Mouse (Mus musculus) midbrain, embryonic 14.5 days (tissue): ENCODE data around the gene Knstrn. TPM values are rescaled to one million over a fixed set of nuclear protein-coding genes. Genes with fewer than 3 reads are reported as not detected.

Experiments
- ATAC-seq: fragments of 200-750 bp; cut with Nextera tagmentation; 2 replicates; pipeline ENCODE4 v1.8.0; 2017; ENCODE audit warnings: moderate number of reproducible peaks, moderate library complexity; ENCODE audit not compliant: low FRiP score, low TSS enrichment
- DNase-seq: peaks from one replicate; pipeline ENCODE4 v3.0.0-alpha.2; 2015
- H3K27ac ChIP-seq: fragments of 300-500 bp; sonication (generic); replicated peaks from 2 replicates; pipeline ENCODE4 v1.5.1; 2014; ENCODE audit warnings: mild to moderate bottlenecking, low read depth, low read length, moderate library complexity
- H3K27me3 ChIP-seq: fragments of 300-500 bp; sonication (generic); 2 replicates; pipeline ENCODE4 v1.6.1; 2014; ENCODE audit warnings: low read length, control low read depth, mixed read lengths; ENCODE audit not compliant: control insufficient read depth, insufficient read depth
- H3K36me3 ChIP-seq: fragments of 300-500 bp; sonication (generic); 2 replicates; pipeline ENCODE4 v1.6.1; 2014; ENCODE audit warnings: low read length, control low read depth; ENCODE audit not compliant: control insufficient read depth, insufficient read depth
- H3K4me1 ChIP-seq: fragments of 300-500 bp; sonication (generic); 2 replicates; pipeline ENCODE4 v1.6.1; 2014; ENCODE audit warnings: mild to moderate bottlenecking, antibody characterized with exemption, low read length, control low read depth; ENCODE audit not compliant: control insufficient read depth, insufficient read depth
- H3K4me2 ChIP-seq: fragments of 300-500 bp; sonication (generic); 2 replicates; pipeline ENCODE4 v1.6.1; 2014; ENCODE audit warnings: mild to moderate bottlenecking, low read length, moderate library complexity
- H3K4me3 ChIP-seq: fragments of 300-500 bp; sonication (generic); replicated peaks from 2 replicates; pipeline ENCODE4 v1.5.1; 2014; ENCODE audit warnings: low read depth, low read length
- H3K9ac ChIP-seq: fragments of 300-500 bp; sonication (generic); replicated peaks from 2 replicates; pipeline ENCODE4 v1.6.1; 2014; ENCODE audit warnings: mild to moderate bottlenecking, low read length, moderate library complexity
- H3K9me3 ChIP-seq: fragments of 300-500 bp; sonication (generic); 2 replicates; pipeline ENCODE4 v1.6.1; 2016; ENCODE audit warnings: low read length, control low read depth, mixed read lengths; ENCODE audit not compliant: control insufficient read depth
- WGBS: fragments of 180-500 bp; shearing (Covaris S2); extraction: QIAGEN DNeasy Blood & Tissue Kit; methylation state at CpG from one replicate; pipeline ENCODE4 v1.1.7; 2014; 5-methylcytosine and 5-hydroxymethylcytosine counted together
- polyA plus RNA-seq: library from polyadenylated mRNA; unstranded; fragments of >200 nt; fragmentation: Nextera tagmentation; extraction: Ambion mirVana; gene quantifications from 2 replicates; pipeline ENCODE4 v1.2.1, GENCODE M21; 2014

Knstrn gene
- polyA plus RNA-seq, 1 experiment from 2014 or later = 32.5 TPM

DNA sequence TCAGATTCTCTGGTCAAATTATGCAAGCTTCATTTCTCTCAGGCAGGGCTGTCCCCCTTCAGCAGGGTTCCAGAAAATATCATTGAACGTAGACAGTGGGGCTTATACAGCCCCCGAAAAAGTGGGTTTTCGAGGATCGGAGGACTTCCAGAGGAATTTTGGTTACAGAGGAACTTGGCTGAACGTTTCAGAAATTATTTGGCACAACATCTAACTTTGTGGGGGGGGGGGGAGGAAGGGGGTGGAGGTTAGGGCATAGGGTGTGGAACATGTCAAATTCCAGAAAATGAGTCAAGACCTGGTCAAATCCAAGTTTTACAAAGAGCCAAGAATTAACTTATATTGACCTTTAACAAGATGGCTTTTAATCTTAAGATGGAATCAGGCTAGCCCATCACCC lies 15.3 kb downstream of the Knstrn start:
- ATAC-seq (no peak), DNase-seq (no peak)
- WGBS = 94% methylated on average over 5 of the region's 5 CpGs
- Histone ChIP-seq H3K4me3 (no peak overlapping the region), H3K9ac (no peak overlapping the region), H3K4me2 (no peak overlapping the region), H3K36me3 (peaks cover 12% of the 10 kb centered on the region), H3K27ac (no peak overlapping the region), H3K9me3 (no peaks in the 10 kb centered on the region), H3K27me3 (no peaks in the 10 kb centered on the region), H3K4me1 (no peaks in the 10 kb centered on the region)

DNA sequence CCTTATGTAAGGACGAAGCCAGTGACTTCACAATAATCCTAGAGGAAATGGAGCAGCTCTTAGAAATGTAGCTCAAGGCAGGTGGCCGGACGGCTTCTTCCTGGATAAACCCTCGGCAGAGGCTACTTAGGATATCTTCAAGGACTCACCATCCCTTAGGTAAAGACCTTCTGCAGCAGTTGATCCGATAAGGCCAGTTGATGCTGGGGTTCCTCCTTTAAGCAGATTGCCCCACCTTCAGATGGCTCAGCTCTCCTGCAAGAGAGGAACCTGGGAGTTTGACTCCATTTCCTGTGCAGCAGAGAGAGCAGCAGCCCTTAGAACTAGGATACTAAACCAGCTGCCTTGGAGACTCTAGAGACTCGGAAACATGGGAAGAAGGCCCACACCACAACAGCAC lies 20.3 kb downstream of the Knstrn start:
- Histone ChIP-seq H3K4me1 (no peaks in the 10 kb centered on the region), H3K4me3 (no peak overlapping the region), H3K27ac (no peak overlapping the region), H3K27me3 (no peaks in the 10 kb centered on the region), H3K9me3 (no peaks in the 10 kb centered on the region), H3K36me3 (peaks cover 12% of the 10 kb centered on the region), H3K4me2 (no peak overlapping the region), H3K9ac (no peak overlapping the region)
- ATAC-seq (no peak), DNase-seq (no peak)
- WGBS = 95% methylated on average over 6 of the region's 6 CpGs

DNA sequence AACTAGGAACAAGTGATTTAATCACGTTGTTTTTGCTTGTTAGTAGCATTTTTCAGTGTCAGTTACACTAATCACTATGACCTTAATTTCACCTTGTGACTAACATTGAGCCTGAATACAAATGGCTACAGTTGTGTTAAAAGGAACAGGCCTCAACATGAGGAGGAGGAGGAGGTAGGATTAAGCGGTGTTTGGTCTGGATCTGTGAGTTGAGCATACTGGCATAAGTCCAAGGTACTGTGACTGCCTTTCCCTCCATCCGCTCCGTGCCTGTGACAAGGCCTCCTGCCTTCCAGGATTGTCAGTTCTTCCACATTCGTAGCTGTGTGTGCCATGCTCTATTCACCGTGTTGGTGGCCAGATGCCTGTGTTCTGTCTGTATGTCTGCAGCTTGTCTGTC lies 21.3 kb downstream of the Knstrn start:
- H3K9ac ChIP-seq = no peak overlapping the region
- ATAC-seq = no peak
- no peak overlapping the region for H3K4me3 ChIP-seq
- peaks cover 8% of the 10 kb centered on the region for H3K36me3 ChIP-seq
- DNase-seq = no peak
- no peaks in the 10 kb centered on the region for H3K4me1 ChIP-seq
- 90% methylated on average over 6 of the region's 6 CpGs for WGBS
- no peaks in the 10 kb centered on the region for H3K9me3 ChIP-seq
- no peak overlapping the region for H3K4me2 ChIP-seq
- H3K27me3 ChIP-seq = no peaks in the 10 kb centered on the region
- no peak overlapping the region for H3K27ac ChIP-seq

- no peak for ATAC-seq
- Histone ChIP-seq H3K27me3 (no peaks in the 10 kb centered on the region), H3K4me2 (no peak overlapping the region), H3K9ac (no peak overlapping the region), H3K4me3 (no peak overlapping the region), H3K9me3 (no peaks in the 10 kb centered on the region), H3K4me1 (no peaks in the 10 kb centered on the region), H3K36me3 (peaks cover 8% of the 10 kb centered on the region), H3K27ac (no peak overlapping the region)
- 50% methylated on average over 5 of the region's 5 CpGs for WGBS
- no peak for DNase-seq
These were observed 24.5 kb downstream of the Knstrn start for GRCm38 (mm10) chr2:118838330-118838729.

GRCm38 (mm10) chr2:118841186-118841585 lies 27.4 kb downstream of the Knstrn start:
- Histone ChIP-seq H3K27ac (no peak overlapping the region), H3K9me3 (no peaks in the 10 kb centered on the region), H3K36me3 (no peaks in the 10 kb centered on the region), H3K4me1 (no peaks in the 10 kb centered on the region), H3K4me2 (no peak overlapping the region), H3K9ac (no peak overlapping the region), H3K4me3 (no peak overlapping the region), H3K27me3 (no peaks in the 10 kb centered on the region)
- no peak for DNase-seq
- WGBS = 76% methylated on average over 5 of the region's 5 CpGs
- no peak for ATAC-seq

DNA sequence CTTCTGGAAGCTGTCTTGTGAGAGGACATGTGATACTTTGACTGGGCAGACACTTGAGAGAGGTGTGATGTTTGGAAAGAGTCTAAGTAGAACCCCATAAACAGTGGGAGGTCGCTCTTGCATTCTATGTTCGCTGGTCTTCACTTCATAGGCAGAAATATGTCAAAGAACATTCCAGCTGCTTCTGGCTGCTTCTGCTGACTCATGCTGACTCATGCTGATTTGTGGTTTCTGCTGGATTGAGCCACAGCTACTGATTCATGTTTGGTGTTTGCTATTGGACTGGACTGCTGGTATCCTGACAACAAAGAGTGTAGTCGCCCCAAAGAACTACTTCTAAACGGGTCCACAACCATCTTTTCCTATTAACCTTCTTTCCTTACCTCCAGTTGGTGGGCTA lies 28.0 kb downstream of the Knstrn start:
- Histone ChIP-seq H3K4me2 (no peak overlapping the region), H3K36me3 (no peaks in the 10 kb centered on the region), H3K27ac (no peak overlapping the region), H3K4me1 (no peaks in the 10 kb centered on the region), H3K9ac (no peak overlapping the region), H3K4me3 (no peak overlapping the region), H3K9me3 (no peaks in the 10 kb centered on the region), H3K27me3 (no peaks in the 10 kb centered on the region)
- ATAC-seq (no peak), DNase-seq (no peak)
- 89% methylated on average over 4 of the region's 4 CpGs for WGBS

GRCm38 (mm10) chr2:118844427-118844826 lies 30.6 kb downstream of the Knstrn start:
- WGBS = 89% methylated on average over 3 of the region's 3 CpGs
- Histone ChIP-seq H3K4me2 (no peak overlapping the region), H3K4me1 (no peaks in the 10 kb centered on the region), H3K9ac (no peak overlapping the region), H3K4me3 (no peak overlapping the region), H3K9me3 (no peaks in the 10 kb centered on the region), H3K36me3 (no peaks in the 10 kb centered on the region), H3K27me3 (no peaks in the 10 kb centered on the region), H3K27ac (no peak overlapping the region)
- ATAC-seq = no peak
- DNase-seq = no peak

DNA sequence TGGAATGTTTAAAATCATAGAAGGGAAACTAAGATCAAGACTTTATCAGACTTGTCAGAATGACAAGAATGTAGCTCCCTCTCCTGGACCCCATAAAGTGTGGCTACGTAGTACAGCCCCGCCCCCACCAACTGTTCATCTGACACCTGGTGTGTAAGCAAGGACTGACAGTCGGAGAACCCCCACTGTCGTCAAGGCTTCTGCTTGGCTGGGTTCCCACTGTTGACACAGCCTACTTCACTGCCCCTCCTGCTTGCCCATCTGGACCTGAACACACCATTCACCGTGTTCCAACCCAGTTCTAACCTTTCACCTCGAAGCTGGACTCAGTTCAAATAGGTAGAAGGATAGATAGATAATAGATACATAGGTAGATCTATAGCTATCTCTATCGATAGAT lies 32.4 kb downstream of the Knstrn start:
- H3K4me2 ChIP-seq = no peak overlapping the region
- H3K27me3 ChIP-seq = no peaks in the 10 kb centered on the region
- no peak overlapping the region for H3K4me3 ChIP-seq
- no peaks in the 10 kb centered on the region for H3K9me3 ChIP-seq
- no peaks in the 10 kb centered on the region for H3K4me1 ChIP-seq
- no peak overlapping the region for H3K27ac ChIP-seq
- ATAC-seq (no peak), DNase-seq (no peak)
- H3K9ac ChIP-seq = no peak overlapping the region
- 64% methylated on average over 7 of the region's 7 CpGs for WGBS
- no peaks in the 10 kb centered on the region for H3K36me3 ChIP-seq

- no peaks in the 10 kb centered on the region for H3K4me1 ChIP-seq
- 31% methylated on average over 3 of the region's 3 CpGs for WGBS
- H3K27ac ChIP-seq = no peak overlapping the region
- H3K9ac ChIP-seq = no peak overlapping the region
- no peak overlapping the region for H3K4me3 ChIP-seq
- no peak overlapping the region for H3K4me2 ChIP-seq
- no peak for ATAC-seq
- no peaks in the 10 kb centered on the region for H3K9me3 ChIP-seq
- no peaks in the 10 kb centered on the region for H3K27me3 ChIP-seq
- H3K36me3 ChIP-seq = no peaks in the 10 kb centered on the region
- DNase-seq = no peak
These were observed 38.0 kb downstream of the Knstrn start for GRCm38 (mm10) chr2:118851756-118852155.
